Mouse (Mus musculus) limb, embryonic 14.5 days (tissue): Measurements from ENCODE around the gene Sh2d3c. TPM values are rescaled to one million over a fixed set of nuclear protein-coding genes. Genes with fewer than 3 reads are reported as not detected.

Experiments used
- ATAC-seq: fragments of 200-750 bp; cut with Nextera tagmentation; 2 replicates; pipeline ENCODE4 v1.8.0; 2017; ENCODE audit warnings: low read depth, moderate number of reproducible peaks, moderate TSS enrichment; ENCODE audit not compliant: low FRiP score
- DNase-seq: peaks from one replicate; pipeline ENCODE4 v3.0.0-alpha.2; 2015; ENCODE audit warnings: low spot score
- H3K27ac ChIP-seq: fragments of 300-500 bp; sonication (generic); replicated peaks from 2 replicates; pipeline ENCODE4 v1.5.1; 2014; ENCODE audit warnings: low read depth, mild to moderate bottlenecking, low read length, moderate library complexity, mixed read lengths
- H3K27me3 ChIP-seq: fragments of 300-500 bp; sonication (generic); 2 replicates; pipeline ENCODE4 v1.6.1; 2014; ENCODE audit warnings: low read length, mixed read lengths; ENCODE audit not compliant: control insufficient read depth, insufficient read depth
- H3K36me3 ChIP-seq: fragments of 300-500 bp; sonication (generic); 2 replicates; pipeline ENCODE4 v1.6.1; 2014; ENCODE audit warnings: mild to moderate bottlenecking, low read length, moderate library complexity, mixed read lengths; ENCODE audit not compliant: control insufficient read depth, insufficient read depth
- H3K4me1 ChIP-seq: fragments of 300-500 bp; sonication (generic); 2 replicates; pipeline ENCODE4 v1.6.1; 2014; ENCODE audit warnings: antibody characterized with exemption, low read length, mixed read lengths; ENCODE audit not compliant: control insufficient read depth, insufficient read depth
- H3K4me2 ChIP-seq: fragments of 300-500 bp; sonication (generic); replicated peaks from 2 replicates; pipeline ENCODE4 v1.6.1; 2014; ENCODE audit warnings: low read depth, mild to moderate bottlenecking, low read length, moderate library complexity; ENCODE audit not compliant: severe bottlenecking
- H3K4me3 ChIP-seq: fragments of 300-500 bp; sonication (generic); replicated peaks from 2 replicates; pipeline ENCODE4 v1.5.1; 2014; ENCODE audit warnings: low read length
- H3K9ac ChIP-seq: fragments of 300-500 bp; sonication (generic); 2 replicates; pipeline ENCODE4 v1.6.1; 2014; ENCODE audit warnings: mild to moderate bottlenecking, low read depth, low read length, moderate library complexity; ENCODE audit not compliant: severe bottlenecking
- H3K9me3 ChIP-seq: fragments of 300-500 bp; sonication (generic); 2 replicates; pipeline ENCODE4 v1.6.1; 2016; ENCODE audit warnings: low read length; ENCODE audit not compliant: control insufficient read depth
- POLR2A ChIP-seq: fragments of 200-500 bp; IDR thresholded peaks from 2 replicates; pipeline ENCODE4 v1.8.0; 2012; ENCODE audit warnings: inconsistent platforms, mild to moderate bottlenecking, moderate library complexity, borderline replicate concordance; ENCODE audit not compliant: insufficient read depth, insufficient read length; ENCODE audit errors: extremely low read depth
- WGBS: fragments of 180-500 bp; shearing (Covaris S2); extraction: QIAGEN DNeasy Blood & Tissue Kit; methylation state at CpG from one replicate; pipeline ENCODE4 v1.1.7; 2014; 5-methylcytosine and 5-hydroxymethylcytosine counted together
- polyA plus RNA-seq, 2 experiments: library from polyadenylated mRNA; depleted of rRNA in 1 of 2; stranded (reverse) in 1 of 2; unstranded in 1 of 2; fragments of >200 nt; fragmentation: Nextera tagmentation in 1 of 2; extraction: Ambion mirVana in 1 of 2; gene quantifications; 2 replicates each; pipeline versions ENCODE4 v1.2.1 to v1.2.3; 2012 to 2014

Sh2d3c gene
- polyA plus RNA-seq, 2 experiments = 18.5 to 36.8 TPM

GRCm38 (mm10) chr2:32750199-32750598 lies 29.3 kb downstream of the Sh2d3c start:
- Histone ChIP-seq H3K36me3 (peaks cover 46% of the 10 kb centered on the region), H3K27ac (no peak overlapping the region), H3K9ac (no peak overlapping the region), H3K27me3 (no peaks in the 10 kb centered on the region), H3K4me2 (no peak overlapping the region), H3K4me1 (peaks cover 9% of the 10 kb centered on the region), H3K9me3 (no peaks in the 10 kb centered on the region), H3K4me3 (no peak overlapping the region)
- WGBS = 78% methylated on average over 7 of the region's 7 CpGs
- no peak for DNase-seq
- no peak for TF ChIP-seq POLR2A
- no peak for ATAC-seq

DNA sequence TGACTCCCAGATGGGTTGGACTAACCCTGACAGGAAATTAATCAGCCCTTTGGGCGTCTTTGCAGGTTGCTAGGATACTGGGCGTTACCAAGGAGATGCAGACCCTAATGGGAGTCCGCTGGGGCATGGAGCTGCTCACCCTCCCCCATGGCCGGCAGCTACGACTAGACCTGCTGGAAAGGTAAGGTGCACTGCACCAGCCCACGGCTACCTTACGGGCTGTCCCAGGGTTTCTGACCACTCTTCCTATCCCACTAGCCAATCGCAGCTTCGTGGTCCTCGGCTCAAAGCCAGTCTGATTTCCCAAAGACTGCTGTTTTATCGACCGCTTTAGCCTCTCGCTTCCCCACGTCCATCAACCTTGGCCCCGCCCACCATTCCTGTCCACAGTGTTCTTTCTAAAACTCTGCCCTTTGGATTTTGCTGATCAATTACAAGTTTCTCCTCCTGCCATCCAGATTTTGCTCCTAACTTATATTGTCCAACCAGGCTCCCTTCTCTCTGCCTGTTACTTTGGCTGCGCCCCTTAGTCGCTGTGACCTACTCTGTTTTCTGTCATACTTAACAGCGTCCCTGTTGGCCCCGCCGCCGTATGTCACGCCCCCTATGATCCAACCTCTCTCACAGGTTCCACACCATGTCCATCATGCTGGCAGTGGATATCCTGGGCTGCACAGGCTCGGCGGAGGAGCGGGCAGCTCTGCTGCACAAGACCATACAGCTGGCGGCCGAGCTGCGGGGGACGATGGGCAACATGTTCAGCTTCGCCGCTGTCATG lies 30.2 kb downstream of the Sh2d3c start:
- Histone ChIP-seq H3K27me3 (no peaks in the 10 kb centered on the region), H3K9me3 (no peaks in the 10 kb centered on the region), H3K27ac (no peak overlapping the region), H3K4me1 (peaks cover 9% of the 10 kb centered on the region), H3K4me3 (peak overlapping the region; percentile 35), H3K36me3 (peaks cover 37% of the 10 kb centered on the region), H3K9ac (peak overlapping the region; percentile 34; the same call in 1 of the 2 replicates), H3K4me2 (peak overlapping the region; percentile 60)
- no peak for TF ChIP-seq POLR2A
- DNase-seq = peak; percentile 44
- 6% methylated on average over 31 of the region's 31 CpGs for WGBS
- ATAC-seq = peak; percentile 78

GRCm38 (mm10) chr2:32751665-32752033 lies 30.8 kb downstream of the Sh2d3c start:
- 0 out of 2 replicates have a peak overlapping the region, but pooled peaks have one; percentile 34 for H3K9ac ChIP-seq
- 17% methylated on average over 9 of the region's 10 CpGs for WGBS

DNA sequence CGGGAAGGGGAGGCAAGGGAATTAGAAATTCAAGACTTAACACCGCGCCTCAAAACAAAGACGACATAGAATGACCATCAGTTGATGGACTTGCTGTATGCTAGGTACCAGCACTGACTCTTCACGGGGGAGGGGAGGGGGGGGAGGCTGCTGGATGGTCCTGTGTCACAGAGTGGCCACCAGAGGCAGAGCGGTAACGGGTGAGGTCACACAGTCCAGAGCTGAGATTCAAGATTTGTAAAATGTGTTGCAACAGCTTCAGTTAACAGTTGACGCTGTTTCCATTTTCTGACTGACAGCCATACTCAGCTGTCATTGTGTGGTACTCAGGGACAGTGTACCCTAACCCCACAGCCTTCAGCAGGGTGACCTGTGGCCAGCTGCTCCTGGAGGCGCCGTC lies 31.3 kb downstream of the Sh2d3c start:
- H3K4me1 ChIP-seq = peaks cover 9% of the 10 kb centered on the region
- H3K9ac ChIP-seq = no peak overlapping the region
- ATAC-seq = no peak
- peaks cover 32% of the 10 kb centered on the region for H3K36me3 ChIP-seq
- H3K9me3 ChIP-seq = no peaks in the 10 kb centered on the region
- no peak for DNase-seq
- no peaks in the 10 kb centered on the region for H3K27me3 ChIP-seq
- no peak overlapping the region for H3K4me3 ChIP-seq
- WGBS = 67% methylated on average over 10 of the region's 10 CpGs
- TF ChIP-seq POLR2A = no peak
- H3K27ac ChIP-seq = no peak overlapping the region
- H3K4me2 ChIP-seq = peak overlapping the region; percentile 60; the same call in 1 of the 2 replicates

More at GRCm38 (mm10) chr2:32751665-32752033, 30.8 kb downstream of the Sh2d3c start:
- no peak for DNase-seq
- no peak for ATAC-seq
- no peak overlapping the region for H3K27ac ChIP-seq
- no peaks in the 10 kb centered on the region for H3K27me3 ChIP-seq
- H3K9me3 ChIP-seq = no peaks in the 10 kb centered on the region
- H3K4me2 ChIP-seq = peak overlapping the region; percentile 60
- H3K4me3 ChIP-seq = peak overlapping the region; percentile 35
- no peak for TF ChIP-seq POLR2A
- peaks cover 9% of the 10 kb centered on the region for H3K4me1 ChIP-seq
- H3K36me3 ChIP-seq = peaks cover 37% of the 10 kb centered on the region

DNA sequence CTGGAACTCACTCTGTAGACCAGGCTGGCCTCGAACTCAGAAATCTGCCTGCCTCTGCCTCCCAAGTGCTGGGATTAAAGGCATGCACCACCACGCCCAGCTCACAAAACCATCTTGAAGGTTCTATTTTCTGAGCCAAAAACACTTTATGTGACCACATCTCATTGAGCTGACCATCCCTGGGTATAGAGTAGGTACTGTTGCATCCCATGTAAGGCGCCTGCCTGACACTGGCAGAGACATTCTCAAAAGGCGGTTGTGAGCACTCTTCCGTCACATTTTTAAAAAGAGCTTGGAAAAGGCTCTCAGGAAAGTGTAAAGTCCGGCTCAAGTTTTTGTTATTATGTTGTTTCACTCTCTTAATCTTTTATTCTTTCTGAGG lies 35.8 kb downstream of the Sh2d3c start:
- Histone ChIP-seq H3K4me1 (peaks cover 5% of the 10 kb centered on the region; the same call in 1 of the 2 replicates), H3K9me3 (no peaks in the 10 kb centered on the region), H3K4me2 (peak overlapping the region; percentile 22; the same call in 1 of the 2 replicates), H3K36me3 (peaks cover 33% of the 10 kb centered on the region), H3K4me3 (peak overlapping the region; percentile 73; the same call in 1 of the 2 replicates), H3K27me3 (no peaks in the 10 kb centered on the region), H3K9ac (no peak overlapping the region), H3K27ac (no peak overlapping the region)
- WGBS = 35% methylated on average over 6 of the region's 6 CpGs
- DNase-seq (no peak), ATAC-seq (peak; percentile 9; the same call in 1 of the 2 replicates)
- no peak for TF ChIP-seq POLR2A
